Mouse (Mus musculus): ENCODE measurements around the gene Rftn1.
A peak's percentile ranks its signal among the peaks of the same experiment; 100 is the strongest.

Gene Rftn1

GRCm38 (mm10) chr17:50092848-50093247, 97.6 kb downstream of the Rftn1 start:
- DNase-seq = no peak

DNA sequence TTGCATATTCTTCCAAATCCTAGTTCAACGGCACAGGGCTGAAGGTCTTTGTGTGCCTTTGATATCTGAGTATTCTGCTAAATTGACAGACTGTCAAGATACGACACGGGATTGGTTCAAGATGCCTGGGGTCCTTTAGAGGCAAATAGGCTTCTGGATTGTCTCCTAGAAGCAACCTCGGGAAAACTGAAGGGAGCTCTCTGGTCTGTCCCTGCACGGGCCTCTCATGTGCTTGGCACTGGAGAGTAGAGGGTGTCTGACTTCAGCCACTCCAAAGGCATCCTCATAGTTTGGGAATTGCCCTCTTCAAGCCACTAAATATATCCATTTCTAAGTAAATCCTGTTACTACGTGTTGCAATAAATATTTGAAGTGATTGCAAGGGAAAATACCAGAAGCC, 98.6 kb downstream of the Rftn1 start:
- DNase-seq = no peak

DNA sequence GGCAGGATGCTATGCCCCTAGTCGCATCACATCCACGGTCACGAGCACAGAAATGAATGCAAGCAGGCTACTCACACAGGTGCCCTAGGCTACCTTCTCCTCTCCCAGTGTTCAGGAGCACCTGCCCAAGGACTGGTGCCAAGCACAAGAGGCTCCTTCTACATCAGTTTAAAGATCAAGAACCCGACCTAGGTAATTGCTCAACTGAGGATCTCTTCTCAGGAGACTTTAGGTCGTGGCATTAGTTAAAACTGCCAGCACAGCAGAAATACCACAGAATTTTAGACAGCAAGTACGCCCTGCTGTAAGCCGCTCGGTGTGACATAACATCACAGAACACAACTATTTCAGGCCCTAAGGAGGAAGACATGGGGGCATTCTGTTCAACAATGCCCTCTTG, 100.7 kb downstream of the Rftn1 start:
- no peak for DNase-seq

GRCm38 (mm10) chr17:50088054-50088453, 102.4 kb downstream of the Rftn1 start:
- DNase-seq = peak in 1 of 2 experiments; percentile 20

DNA sequence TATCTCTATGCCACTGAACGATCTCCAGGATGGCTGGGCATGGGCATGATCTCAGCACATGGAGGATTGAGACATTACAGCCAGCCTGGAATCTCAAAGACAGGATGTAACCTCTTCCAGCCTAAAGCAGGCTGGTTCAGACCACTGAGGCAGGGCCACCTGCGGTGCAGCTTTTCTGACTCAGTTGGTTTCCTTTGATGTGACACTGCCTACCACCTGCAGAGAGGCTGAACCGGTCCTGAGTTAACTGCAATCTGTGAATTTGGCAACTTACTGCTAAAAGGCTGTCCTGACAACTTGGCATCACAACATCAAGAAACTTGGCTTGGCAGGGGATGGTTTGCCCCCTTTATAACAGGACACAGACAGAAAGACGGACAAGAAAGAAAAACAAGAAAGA, 103.6 kb downstream of the Rftn1 start:
- peak; percentile 8 to 27 for DNase-seq

GRCm38 (mm10) chr17:50084721-50085120, 105.8 kb downstream of the Rftn1 start:
- no peak for DNase-seq

DNA sequence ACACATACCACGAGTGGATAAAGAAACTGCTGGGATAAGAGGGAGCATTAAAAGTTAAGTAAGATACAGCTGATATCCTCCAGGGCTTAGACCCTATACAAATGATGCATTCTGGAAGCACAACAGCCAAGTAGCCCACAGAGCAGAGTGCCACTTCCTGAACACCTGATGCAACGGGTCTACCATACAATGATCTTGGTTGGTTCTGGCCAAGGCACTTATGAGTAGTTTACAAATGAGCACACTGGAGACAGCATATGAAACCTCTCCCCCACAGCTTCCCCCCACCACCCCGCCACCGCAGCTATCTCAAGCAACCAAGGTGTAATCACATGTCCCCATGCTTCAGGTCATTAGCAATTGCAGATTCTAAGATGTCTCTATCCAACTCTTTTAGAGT, 106.5 kb downstream of the Rftn1 start:
- no peak for DNase-seq

DNA sequence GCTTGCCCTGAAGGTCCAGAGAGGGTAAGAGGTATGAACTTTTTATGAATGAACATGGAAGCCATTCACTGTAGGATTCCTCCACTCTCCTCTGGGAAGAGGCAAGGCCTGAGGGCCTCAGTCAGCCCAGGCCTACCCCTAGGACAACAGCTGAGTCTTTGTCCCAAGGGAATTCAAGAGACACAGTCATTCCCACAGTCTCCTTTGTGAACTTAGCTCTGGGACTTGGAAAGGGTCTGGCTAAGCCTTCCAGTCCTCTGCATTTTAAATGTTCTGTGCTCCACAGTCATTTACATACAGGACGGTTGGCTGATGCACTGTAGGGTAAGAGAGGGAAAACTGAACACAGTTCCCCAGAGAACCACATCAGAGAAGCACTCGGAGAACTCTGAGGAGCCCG, 107.5 kb downstream of the Rftn1 start:
- DNase-seq = no peak

DNA sequence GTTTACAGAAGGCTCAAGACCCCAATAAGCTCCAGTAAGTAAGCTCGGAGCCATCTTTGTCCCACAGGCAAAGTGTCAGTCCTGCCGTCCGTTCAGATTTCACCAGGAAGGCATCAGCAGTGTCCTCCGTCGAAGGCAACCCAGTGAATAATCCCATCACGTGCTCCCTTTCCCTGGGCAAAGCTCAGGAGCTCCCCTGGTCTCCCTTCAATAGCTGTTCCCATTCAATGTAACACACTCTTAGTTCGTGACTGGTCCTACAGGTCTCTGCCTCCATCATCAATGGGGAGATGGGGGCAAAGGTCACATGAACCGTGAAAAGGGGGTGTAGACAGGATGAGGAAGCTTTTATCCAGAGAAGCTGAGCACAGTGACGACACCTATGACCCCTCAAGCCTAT, 108.8 kb downstream of the Rftn1 start:
- no peak for DNase-seq

DNA sequence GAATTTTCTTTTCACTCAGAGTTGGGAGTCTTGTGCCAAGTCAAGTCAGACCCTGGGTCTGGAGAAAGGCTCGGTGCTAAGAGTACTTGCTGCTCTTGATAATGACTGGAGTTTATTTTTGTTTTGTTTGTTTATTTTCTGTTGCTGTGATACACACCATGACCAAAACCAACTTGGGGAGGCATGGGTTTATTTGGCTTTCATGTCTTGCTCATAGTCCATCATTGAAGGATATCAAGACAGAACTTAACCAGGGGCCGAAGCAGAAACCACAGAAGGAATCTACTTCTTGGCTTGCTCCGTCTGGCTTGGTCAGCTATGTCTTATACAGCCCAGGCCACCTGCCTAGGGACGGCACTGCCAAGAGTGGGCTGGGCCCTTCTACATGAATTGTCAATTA, 109.5 kb downstream of the Rftn1 start:
- DNase-seq = no peak

GRCm38 (mm10) chr17:50078749-50079148, 111.7 kb downstream of the Rftn1 start:
- DNase-seq = no peak

- no peak for DNase-seq
These were observed 117.2 kb downstream of the Rftn1 start for GRCm38 (mm10) chr17:50072982-50073965.

- no peak for DNase-seq
These were observed 118.9 kb downstream of the Rftn1 start for GRCm38 (mm10) chr17:50071602-50071988.

DNA sequence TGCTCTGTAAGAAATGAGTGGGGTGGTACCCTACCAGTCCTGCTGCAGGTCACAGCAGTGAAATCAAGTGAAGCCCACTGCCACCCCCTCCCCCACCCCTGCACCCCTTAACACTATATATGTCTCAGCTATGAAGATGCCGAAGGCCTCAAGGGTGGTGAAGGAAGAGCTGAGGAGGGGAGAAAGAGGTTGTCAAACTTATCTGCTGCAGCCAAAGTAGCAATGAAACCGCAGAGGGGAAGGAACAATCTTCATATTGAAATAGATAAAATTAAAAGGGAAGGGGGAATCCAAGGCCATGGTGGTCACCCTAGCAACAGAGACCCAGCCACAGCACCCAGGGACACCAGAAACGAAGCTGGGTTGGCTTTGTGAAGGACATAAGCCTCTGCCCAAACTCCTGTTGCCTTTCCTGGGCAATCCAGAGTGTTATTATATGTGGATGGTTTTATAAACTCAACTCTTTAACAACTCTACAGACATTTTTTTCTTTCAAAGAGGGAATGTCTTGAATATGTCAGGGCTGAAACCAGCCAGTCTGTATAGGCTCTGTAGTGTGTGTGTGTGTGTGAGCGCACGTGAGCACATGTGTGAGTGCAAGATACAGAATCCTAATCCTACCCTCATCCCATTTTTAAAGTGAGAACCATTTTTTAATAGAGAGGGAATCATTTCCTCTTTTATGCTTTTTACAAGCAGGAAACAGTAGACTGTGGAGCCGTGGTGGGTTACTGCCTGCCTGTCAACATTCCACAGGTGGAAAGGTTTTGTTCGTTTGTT, 119.5 kb downstream of the Rftn1 start:
- DNase-seq = no peak

DNA sequence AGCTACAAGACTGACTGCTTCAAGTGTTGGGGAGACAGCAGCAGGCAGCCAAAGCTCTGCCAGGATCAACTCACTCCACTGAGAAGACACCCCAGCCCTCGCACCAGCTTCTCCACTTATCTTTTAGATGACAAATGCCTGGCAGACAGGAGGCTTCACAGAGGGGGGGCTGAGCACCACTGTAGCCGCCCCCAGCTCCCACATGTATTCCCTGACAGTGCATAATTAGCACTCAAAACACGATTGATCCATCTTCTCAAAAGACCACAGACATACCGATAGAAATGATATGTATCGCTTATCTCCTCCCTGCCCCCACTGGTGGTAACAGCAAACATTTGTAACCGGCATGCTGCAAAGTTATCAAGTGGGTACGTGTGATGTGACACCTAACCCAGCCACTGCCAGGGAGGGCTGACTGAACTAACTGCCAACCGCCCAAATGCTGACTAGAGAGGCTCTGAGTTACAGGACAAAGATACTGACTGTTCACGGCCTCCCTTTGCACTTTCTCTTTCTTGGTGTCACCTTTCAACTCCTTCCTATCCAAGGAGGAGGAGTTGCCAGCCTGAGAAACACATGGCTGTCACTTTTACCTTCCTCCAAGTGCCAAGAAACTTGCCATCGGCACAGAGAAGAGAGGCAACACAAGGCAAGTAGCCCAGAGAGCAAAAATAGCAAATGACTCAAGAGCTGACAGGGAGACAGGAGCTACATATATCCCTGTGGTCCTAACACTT, 120.4 kb downstream of the Rftn1 start:
- DNase-seq = no peak

- DNase-seq = no peak
These were observed 121.3 kb downstream of the Rftn1 start for GRCm38 (mm10) chr17:50069205-50069604.

DNA sequence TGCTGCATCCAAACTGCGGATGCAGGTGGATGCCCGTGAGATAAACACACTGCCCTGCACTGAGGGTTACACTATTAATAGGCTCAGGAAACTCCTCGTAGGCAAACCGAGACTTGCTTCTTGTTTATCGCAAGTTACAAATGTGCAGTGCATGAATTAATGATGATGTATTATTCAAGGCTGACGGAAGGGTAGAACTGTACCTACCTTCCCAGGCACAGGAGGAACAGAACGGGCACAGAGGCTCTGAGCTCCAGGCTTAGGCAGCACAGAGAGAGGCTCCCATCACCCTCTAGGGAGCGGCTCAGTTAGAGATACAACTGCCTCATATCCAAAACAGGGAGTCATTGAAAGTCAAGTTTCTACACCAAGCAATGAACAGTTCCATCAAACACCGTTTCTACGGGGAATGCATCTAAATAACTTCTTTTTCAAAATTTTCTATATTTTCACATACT, 121.8 kb downstream of the Rftn1 start:
- no peak for DNase-seq

DNA sequence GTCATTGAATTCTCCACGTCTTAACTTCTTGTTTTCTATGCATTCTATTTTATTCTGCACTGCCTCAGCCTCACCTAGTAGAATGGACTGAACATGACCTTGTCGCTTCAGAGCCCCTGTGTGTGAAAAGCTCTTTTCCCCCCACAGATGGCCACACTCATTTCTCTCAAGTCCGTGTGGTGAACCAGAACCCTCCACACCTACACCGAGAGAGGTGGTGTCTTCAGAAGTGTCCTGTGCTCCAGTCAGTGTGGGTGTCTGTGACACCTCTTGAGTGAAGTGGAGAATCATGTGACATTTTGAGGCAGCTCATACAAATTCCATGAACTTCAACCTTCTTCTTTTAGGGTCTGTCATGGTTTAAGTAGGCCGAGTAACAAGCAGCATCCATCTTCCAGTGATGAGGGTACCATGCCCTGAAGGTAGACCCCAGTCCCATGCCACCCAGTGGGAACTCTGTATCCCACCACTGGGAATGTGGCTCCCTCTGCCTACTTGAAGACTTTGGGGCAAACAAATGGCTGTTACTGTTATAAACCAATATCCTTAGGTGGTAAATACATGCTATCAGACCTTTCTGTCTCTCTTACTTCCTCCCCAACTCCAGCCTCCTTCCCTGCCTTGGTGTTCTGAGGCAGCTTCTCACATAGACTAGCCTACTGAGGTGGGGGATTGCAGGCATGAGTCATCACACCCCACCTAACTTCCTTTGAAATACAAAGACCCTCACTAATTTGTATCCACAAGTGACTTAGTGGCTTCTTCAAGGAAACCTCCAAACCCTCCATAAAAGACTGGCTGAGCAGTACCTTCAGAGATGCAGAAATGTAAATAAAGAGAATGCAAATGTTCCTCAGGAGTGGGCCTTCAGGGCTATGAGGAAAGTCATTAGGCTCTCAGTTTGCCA, 122.4 kb downstream of the Rftn1 start:
- DNase-seq = no peak

DNA sequence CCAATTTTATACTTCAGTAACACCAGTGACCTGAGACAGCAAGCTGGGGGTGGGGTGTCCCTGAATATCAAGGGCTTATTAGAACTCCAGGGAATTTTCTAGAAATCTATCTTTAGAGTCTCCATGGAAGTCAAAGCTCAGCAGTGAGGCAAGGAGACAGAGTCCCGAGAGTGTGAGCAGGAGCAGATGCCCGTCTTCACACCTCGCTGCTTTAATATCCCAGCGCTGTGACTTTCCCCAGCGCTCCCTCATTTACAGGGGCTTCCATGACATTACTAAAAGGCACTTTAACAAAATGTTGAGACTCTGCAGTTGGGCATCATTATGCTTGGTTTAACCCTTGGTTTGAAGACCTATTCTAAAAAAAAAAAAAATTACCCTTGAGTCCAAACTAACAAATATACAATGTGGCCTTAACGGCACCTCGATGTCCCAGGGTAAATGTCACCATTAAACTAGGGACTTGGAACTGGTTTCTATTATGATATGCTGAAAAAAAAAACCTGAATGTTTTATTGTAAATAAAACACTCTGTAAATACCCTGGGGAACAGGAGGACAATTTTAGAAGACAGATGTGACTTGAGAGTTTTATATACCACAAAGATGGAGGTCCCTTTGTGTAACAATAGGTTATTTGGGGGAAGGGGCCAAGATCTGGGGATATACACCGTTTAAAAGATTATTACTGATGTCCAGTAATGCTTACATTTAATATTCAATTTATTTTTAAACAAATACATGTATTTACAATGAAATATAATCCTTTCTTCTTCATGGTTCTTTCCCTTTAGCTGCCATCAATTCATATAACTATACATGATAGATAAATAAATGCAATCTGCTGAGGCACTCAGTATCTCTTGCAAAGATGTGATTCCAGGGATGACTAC, 123.4 kb downstream of the Rftn1 start:
- DNase-seq = no peak

GRCm38 (mm10) chr17:50063832-50064627, 126.4 kb downstream of the Rftn1 start:
- DNase-seq = no peak
